Mouse (Mus musculus): ENCODE data around the gene Ndufab1.
A peak's percentile ranks its signal among the peaks of the same experiment; 100 is the strongest.

DNA sequence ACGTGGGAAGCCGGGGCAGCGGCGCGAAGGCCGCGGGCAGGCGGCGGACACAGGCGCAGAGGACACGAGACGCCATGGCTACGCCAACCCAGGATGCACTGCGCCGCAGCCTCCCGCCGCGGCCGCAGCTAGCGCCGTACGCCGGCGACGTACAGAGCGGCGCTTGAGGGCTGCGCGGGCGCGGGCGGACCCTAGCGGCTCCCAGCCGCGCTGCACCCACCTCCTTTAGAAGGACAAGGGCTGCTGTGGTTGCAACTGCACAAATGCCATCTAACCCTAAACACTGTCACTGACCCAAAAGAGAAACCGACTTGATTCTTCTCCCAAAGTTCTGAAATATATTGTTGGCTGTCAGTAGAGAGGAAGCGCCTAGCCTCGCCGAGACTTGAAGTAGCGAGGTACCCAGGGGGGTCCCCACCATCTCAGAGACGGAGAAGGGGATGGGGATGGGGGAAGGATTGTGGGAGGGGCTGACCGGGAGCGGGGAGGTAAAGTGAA, at the start of gene Ndufab1:
- TF ChIP-seq HCFC1 (IDR thresholded peaks at IDR 0.05; ENCODE audit: low read depth, low read length) (peak; percentile 83), USF1 (IDR thresholded peaks at IDR 0.05; ENCODE audit: low read depth, low read length) (no peak), POLR2A (IDR thresholded peaks at IDR 0.05; ENCODE audit: low read depth, low read length) (peak; percentile 76), EP300 (IDR thresholded peaks at IDR 0.05; ENCODE audit: low read length) (no peak), CHD2 (IDR thresholded peaks at IDR 0.05; ENCODE audit: low read length) (no peak), MEF2A (IDR thresholded peaks at IDR 0.05; ENCODE audit: borderline replicate concordance, low read depth, low read length) (peak; percentile 53; the same call in 1 of the 2 replicates), GABPA (IDR thresholded peaks at IDR 0.05; ENCODE audit: insufficient replicate concordance, low read depth, low read length) (peak; percentile 83; the same call in 1 of the 2 replicates), UBTF (IDR thresholded peaks at IDR 0.05; ENCODE audit: low read depth, low read length) (0 out of 2 replicates have a peak, but pooled peaks have one; percentile 45), SIN3A (IDR thresholded peaks at IDR 0.05; ENCODE audit: low read length) (peak; percentile 66; the same call in 1 of the 2 replicates)
